Mouse (Mus musculus): Measurements from ENCODE around the gene Trp53tg5. TPM values are rescaled to one million over a fixed set of nuclear protein-coding genes. Genes with fewer than 3 reads are reported as not detected.

The Trp53tg5 gene
- total and polyA plus RNA-seq, 2 experiments from 2014 or later, result not detected

GRCm38 (mm10) chr2:164423464-164423863, 50.1 kb downstream of the Trp53tg5 start:
- 79% methylated on average over 11 of the region's 11 CpGs for WGBS
- TF ChIP-seq CTCF (IDR thresholded peaks at IDR 0.05; ENCODE audit: low read depth), result no peak
- Histone ChIP-seq H3K36me3 (ENCODE audit: insufficient read depth, low read length) (no peaks in the 10 kb centered on the region), H3K4me1 (ENCODE audit: insufficient read depth, low read length) (no peaks in the 10 kb centered on the region), H3K4me2 (ENCODE audit: low read depth, low read length) (no peak overlapping the region), H3K27ac (no peak overlapping the region), H3K9me3 (ENCODE audit: low read length) (no peaks in the 10 kb centered on the region), H3K9ac (replicated peaks; ENCODE audit: low read length) (no peak overlapping the region), H3K27me3 (ENCODE audit: insufficient read depth, low read length) (no peaks in the 10 kb centered on the region), H3K4me3 (ENCODE audit: low read length) (no peak overlapping the region)
- DNase-seq (ENCODE audit: low spot score) (no peak), ATAC-seq (no peak)

GRCm38 (mm10) chr2:164422675-164423393, 50.7 kb downstream of the Trp53tg5 start:
- no peak for TF ChIP-seq CTCF (IDR thresholded peaks at IDR 0.05; ENCODE audit: low read depth)
- Histone ChIP-seq H3K27me3 (ENCODE audit: insufficient read depth, low read length) (no peaks in the 10 kb centered on the region), H3K27ac (no peak overlapping the region), H3K36me3 (ENCODE audit: insufficient read depth, low read length) (no peaks in the 10 kb centered on the region), H3K9me3 (ENCODE audit: low read length) (no peaks in the 10 kb centered on the region), H3K4me3 (ENCODE audit: low read length) (no peak overlapping the region), H3K9ac (replicated peaks; ENCODE audit: low read length) (no peak overlapping the region), H3K4me2 (ENCODE audit: low read depth, low read length) (no peak overlapping the region), H3K4me1 (ENCODE audit: insufficient read depth, low read length) (no peaks in the 10 kb centered on the region)
- no peak for DNase-seq (ENCODE audit: low spot score)
- WGBS, result 89% methylated on average over 15 of the region's 15 CpGs
- no peak for ATAC-seq

- TF ChIP-seq CTCF (IDR thresholded peaks at IDR 0.05; ENCODE audit: low read depth), result no peak
- H3K36me3 ChIP-seq (ENCODE audit: insufficient read depth, low read length), result no peaks in the 10 kb centered on the region
These were observed 51.5 kb downstream of the Trp53tg5 start for GRCm38 (mm10) chr2:164421979-164422378.

GRCm38 (mm10) chr2:164421306-164421705, 52.2 kb downstream of the Trp53tg5 start:
- DNase-seq (ENCODE audit: low spot score) (no peak), ATAC-seq (no peak)
- no peak overlapping the region for H3K4me2 ChIP-seq (ENCODE audit: low read depth, low read length)
- H3K27me3 ChIP-seq (ENCODE audit: insufficient read depth, low read length), result no peaks in the 10 kb centered on the region
- no peaks in the 10 kb centered on the region for H3K4me1 ChIP-seq (ENCODE audit: insufficient read depth, low read length)
- no peaks in the 10 kb centered on the region for H3K36me3 ChIP-seq (ENCODE audit: insufficient read depth, low read length)
- 91% methylated on average over 7 of the region's 7 CpGs for WGBS
- H3K9me3 ChIP-seq (ENCODE audit: low read length), result no peaks in the 10 kb centered on the region
- no peak overlapping the region for H3K4me3 ChIP-seq (ENCODE audit: low read length)
- H3K9ac ChIP-seq (replicated peaks; ENCODE audit: low read length), result no peak overlapping the region
- H3K27ac ChIP-seq, result no peak overlapping the region
- no peak for TF ChIP-seq CTCF (IDR thresholded peaks at IDR 0.05; ENCODE audit: low read depth)

More at GRCm38 (mm10) chr2:164421979-164422378, 51.5 kb downstream of the Trp53tg5 start:
- Histone ChIP-seq H3K4me1 (ENCODE audit: insufficient read depth, low read length) (no peaks in the 10 kb centered on the region), H3K27ac (no peak overlapping the region), H3K9me3 (ENCODE audit: low read length) (no peaks in the 10 kb centered on the region), H3K9ac (replicated peaks; ENCODE audit: low read length) (no peak overlapping the region), H3K27me3 (ENCODE audit: insufficient read depth, low read length) (no peaks in the 10 kb centered on the region), H3K4me2 (ENCODE audit: low read depth, low read length) (no peak overlapping the region), H3K4me3 (ENCODE audit: low read length) (no peak overlapping the region)
- no peak for ATAC-seq
- DNase-seq (ENCODE audit: low spot score), result no peak
- WGBS, result 82% methylated on average over 8 of the region's 8 CpGs

Other genes with a start within 250 kb of the Trp53tg5 start
- gene Svs2, start 235.3 kb downstream of the Trp53tg5 start, total RNA-seq (2014; rRNA removed), result not detected in 2 replicates
- gene Svs2, start 235.3 kb downstream of the Trp53tg5 start, polyA plus RNA-seq (2015; fragmentation: Nextera tagmentation; extraction: Ambion mirVana), result not detected in 2 replicates
- gene Svs3b, start 217.1 kb downstream of the Trp53tg5 start, total RNA-seq (2014; rRNA removed), result not detected in 2 replicates
- not detected in 2 replicates for gene Svs3b, start 217.1 kb downstream of the Trp53tg5 start, polyA plus RNA-seq (2015; fragmentation: Nextera tagmentation; extraction: Ambion mirVana)
- not detected in 2 replicates for gene Svs4, start 195.3 kb downstream of the Trp53tg5 start, total RNA-seq (2014; rRNA removed)
- gene Svs4, start 195.3 kb downstream of the Trp53tg5 start, polyA plus RNA-seq (2015; fragmentation: Nextera tagmentation; extraction: Ambion mirVana), result not detected in 2 replicates
- not detected in 2 replicates for gene Svs3a, start 184.5 kb downstream of the Trp53tg5 start, total RNA-seq (2014; rRNA removed)
- not detected in 2 replicates for gene Svs3a, start 184.5 kb downstream of the Trp53tg5 start, polyA plus RNA-seq (2015; fragmentation: Nextera tagmentation; extraction: Ambion mirVana)
- gene Svs6, start 157.0 kb downstream of the Trp53tg5 start, total RNA-seq (2014; rRNA removed), result not detected in 2 replicates
- not detected in 2 replicates for gene Svs6, start 157.0 kb downstream of the Trp53tg5 start, polyA plus RNA-seq (2015; fragmentation: Nextera tagmentation; extraction: Ambion mirVana)
- not detected in 2 replicates for gene Svs5, start 141.0 kb downstream of the Trp53tg5 start, total RNA-seq (2014; rRNA removed)
- gene Svs5, start 141.0 kb downstream of the Trp53tg5 start, polyA plus RNA-seq (2015; fragmentation: Nextera tagmentation; extraction: Ambion mirVana), result not detected in 2 replicates
- 4.3 TPM in 1 of 2 replicates, not detected in the other for gene Slpi, start 84.6 kb downstream of the Trp53tg5 start, total RNA-seq (2014; rRNA removed)
- gene Slpi, start 84.6 kb downstream of the Trp53tg5 start, polyA plus RNA-seq (2015; fragmentation: Nextera tagmentation; extraction: Ambion mirVana), result 0.40 and 0.82 TPM in 2 replicates
- gene Rbpjl, start 70.6 kb downstream of the Trp53tg5 start, total RNA-seq (2014; rRNA removed), result 0.22 TPM in 1 of 2 replicates, not detected in the other
- 0.14 and 0.21 TPM in 2 replicates for gene Rbpjl, start 70.6 kb downstream of the Trp53tg5 start, polyA plus RNA-seq (2015; fragmentation: Nextera tagmentation; extraction: Ambion mirVana)
- 4.9 and 8.2 TPM in 2 replicates for gene Matn4, start 68.6 kb downstream of the Trp53tg5 start, total RNA-seq (2014; rRNA removed)
- 4.7 and 5.0 TPM in 2 replicates for gene Matn4, start 68.6 kb downstream of the Trp53tg5 start, polyA plus RNA-seq (2015; fragmentation: Nextera tagmentation; extraction: Ambion mirVana)
- gene Sdc4, start 29.8 kb downstream of the Trp53tg5 start, total RNA-seq (2014; rRNA removed), result 31.1 and 34.1 TPM in 2 replicates
- gene Sdc4, start 29.8 kb downstream of the Trp53tg5 start, polyA plus RNA-seq (2015; fragmentation: Nextera tagmentation; extraction: Ambion mirVana), result 36.7 and 39.5 TPM in 2 replicates
- gene Sys1, start 16.8 kb downstream of the Trp53tg5 start, total RNA-seq (2014; rRNA removed), result 165 and 315 TPM in 2 replicates
- 108 and 113 TPM in 2 replicates for gene Sys1, start 16.8 kb downstream of the Trp53tg5 start, polyA plus RNA-seq (2015; fragmentation: Nextera tagmentation; extraction: Ambion mirVana)
- gene Gm20458, start 12.8 kb downstream of the Trp53tg5 start, total RNA-seq (2014; rRNA removed), result 34.4 and 36.9 TPM in 2 replicates
- 9.6 and 10.8 TPM in 2 replicates for gene Gm20458, start 12.8 kb downstream of the Trp53tg5 start, polyA plus RNA-seq (2015; fragmentation: Nextera tagmentation; extraction: Ambion mirVana)
- 29.5 and 30.9 TPM in 2 replicates for gene Dbndd2, start 12.4 kb upstream of the Trp53tg5 start, total RNA-seq (2014; rRNA removed)
- 37.2 and 38.0 TPM in 2 replicates for gene Dbndd2, start 12.4 kb upstream of the Trp53tg5 start, polyA plus RNA-seq (2015; fragmentation: Nextera tagmentation; extraction: Ambion mirVana)
- 118 and 134 TPM in 2 replicates for gene Pigt, start 23.8 kb upstream of the Trp53tg5 start, total RNA-seq (2014; rRNA removed)
- 102 and 116 TPM in 2 replicates for gene Pigt, start 23.8 kb upstream of the Trp53tg5 start, polyA plus RNA-seq (2015; fragmentation: Nextera tagmentation; extraction: Ambion mirVana)
- gene Wfdc2, start 88.7 kb upstream of the Trp53tg5 start, total RNA-seq (2014; rRNA removed), result 1.5 and 2.7 TPM in 2 replicates
- 3.1 and 4.5 TPM in 2 replicates for gene Wfdc2, start 88.7 kb upstream of the Trp53tg5 start, polyA plus RNA-seq (2015; fragmentation: Nextera tagmentation; extraction: Ambion mirVana)
- gene Spint3, start 99.7 kb upstream of the Trp53tg5 start, total RNA-seq (2014; rRNA removed), result not detected in 2 replicates
- not detected in 2 replicates for gene Spint3, start 99.7 kb upstream of the Trp53tg5 start, polyA plus RNA-seq (2015; fragmentation: Nextera tagmentation; extraction: Ambion mirVana)
- 0.31 TPM in 1 of 2 replicates, not detected in the other for gene Wfdc6a, start 111.7 kb upstream of the Trp53tg5 start, total RNA-seq (2014; rRNA removed)
- gene Wfdc6a, start 111.7 kb upstream of the Trp53tg5 start, polyA plus RNA-seq (2015; fragmentation: Nextera tagmentation; extraction: Ambion mirVana), result 0.19 and 0.77 TPM in 2 replicates
- not detected in 2 replicates for gene Eppin, start 119.9 kb upstream of the Trp53tg5 start, total RNA-seq (2014; rRNA removed)
- not detected in 2 replicates for gene Eppin, start 119.9 kb upstream of the Trp53tg5 start, polyA plus RNA-seq (2015; fragmentation: Nextera tagmentation; extraction: Ambion mirVana)
- not detected in 2 replicates for gene Wfdc6b, start 139.8 kb upstream of the Trp53tg5 start, total RNA-seq (2014; rRNA removed)
- gene Wfdc6b, start 139.8 kb upstream of the Trp53tg5 start, polyA plus RNA-seq (2015; fragmentation: Nextera tagmentation; extraction: Ambion mirVana), result not detected in 2 replicates
- gene Wfdc8, start 139.9 kb upstream of the Trp53tg5 start, total RNA-seq (2014; rRNA removed), result not detected in 2 replicates
- not detected in 2 replicates for gene Wfdc8, start 139.9 kb upstream of the Trp53tg5 start, polyA plus RNA-seq (2015; fragmentation: Nextera tagmentation; extraction: Ambion mirVana)
- not detected in 2 replicates for gene Wfdc16, start 165.1 kb upstream of the Trp53tg5 start, total RNA-seq (2014; rRNA removed)
- not detected in 2 replicates for gene Wfdc16, start 165.1 kb upstream of the Trp53tg5 start, polyA plus RNA-seq (2015; fragmentation: Nextera tagmentation; extraction: Ambion mirVana)
- gene Wfdc10, start 182.3 kb upstream of the Trp53tg5 start, total RNA-seq (2014; rRNA removed), result not detected in 2 replicates
- gene Wfdc10, start 182.3 kb upstream of the Trp53tg5 start, polyA plus RNA-seq (2015; fragmentation: Nextera tagmentation; extraction: Ambion mirVana), result 0.60 TPM in 1 of 2 replicates, not detected in the other
- not detected in 2 replicates for gene Wfdc9, start 182.9 kb upstream of the Trp53tg5 start, total RNA-seq (2014; rRNA removed)
- not detected in 2 replicates for gene Wfdc9, start 182.9 kb upstream of the Trp53tg5 start, polyA plus RNA-seq (2015; fragmentation: Nextera tagmentation; extraction: Ambion mirVana)
- gene Wfdc11, start 200.4 kb upstream of the Trp53tg5 start, total RNA-seq (2014; rRNA removed), result not detected in 2 replicates
- gene Wfdc11, start 200.4 kb upstream of the Trp53tg5 start, polyA plus RNA-seq (2015; fragmentation: Nextera tagmentation; extraction: Ambion mirVana), result not detected in 2 replicates
- gene Wfdc13, start 211.4 kb upstream of the Trp53tg5 start, total RNA-seq (2014; rRNA removed), result not detected in 2 replicates
- not detected in 2 replicates for gene Wfdc13, start 211.4 kb upstream of the Trp53tg5 start, polyA plus RNA-seq (2015; fragmentation: Nextera tagmentation; extraction: Ambion mirVana)
- not detected in 2 replicates for gene Spint4, start 224.8 kb upstream of the Trp53tg5 start, total RNA-seq (2014; rRNA removed)
- gene Spint4, start 224.8 kb upstream of the Trp53tg5 start, polyA plus RNA-seq (2015; fragmentation: Nextera tagmentation; extraction: Ambion mirVana), result not detected in 2 replicates
- not detected in 2 replicates for gene Spint5, start 241.6 kb upstream of the Trp53tg5 start, total RNA-seq (2014; rRNA removed)
- gene Spint5, start 241.6 kb upstream of the Trp53tg5 start, polyA plus RNA-seq (2015; fragmentation: Nextera tagmentation; extraction: Ambion mirVana), result not detected in 2 replicates

Data from hindbrain, postnatal 0 days (tissue).